Mouse (Mus musculus) CH12.LX (cell line): Measurements from ENCODE around the gene Rrp36. TPM values are rescaled to one million over a fixed set of nuclear protein-coding genes. Genes with fewer than 3 reads are reported as not detected.

Experiments
- DNase-seq: peaks from one replicate; pipeline ENCODE4 v3.0.0-alpha.2; 2013; ENCODE audit errors: extremely low read depth
- H3K27ac ChIP-seq: 2 replicates; pipeline ENCODE4 v1.5.1; 2012; ENCODE audit warnings: low read depth, mild to moderate bottlenecking, control low read depth, moderate library complexity; ENCODE audit not compliant: insufficient read depth
- H3K27me3 ChIP-seq: replicated peaks from 2 replicates; pipeline ENCODE3; 2012; ENCODE audit warnings: inconsistent platforms
- H3K36me3 ChIP-seq, 2 experiments: replicated peaks in 1 of 2; 2 replicates each; pipeline versions ENCODE3 to v1.6.1; 2012; ENCODE audit warnings: inconsistent platforms in 1 of 2, low read length in 1 of 2, mild to moderate bottlenecking in 1 of 2, mixed read lengths in 1 of 2, moderate library complexity in 1 of 2; ENCODE audit not compliant: control insufficient read depth in 1 of 2, insufficient read depth in 1 of 2
- H3K4me1 ChIP-seq, 2 experiments: 2 replicates each; pipeline ENCODE4 v1.6.1; 2012; ENCODE audit warnings: inconsistent platforms in 1 of 2, moderate library complexity in 1 of 2; ENCODE audit not compliant: insufficient read depth in 2 of 2, control insufficient read depth in 1 of 2
- H3K4me2 ChIP-seq: 2 replicates; pipeline ENCODE4 v1.6.1; 2012; ENCODE audit warnings: low read depth, mild to moderate bottlenecking, control low read depth; ENCODE audit not compliant: poor library complexity, insufficient read depth, severe bottlenecking
- H3K4me3 ChIP-seq, 3 experiments: fragments of 150-350 bp in 1 of 3; sonication (generic) in 1 of 3; replicated peaks in 1 of 3; 2 replicates each; pipeline versions ENCODE3 to v1.5.1; 2011 to 2012; ENCODE audit warnings: low read depth in 2 of 3, low read length in 2 of 3, mild to moderate bottlenecking in 2 of 3, moderate library complexity in 2 of 3, control low read depth in 1 of 3, improper control_type of control experiment in 1 of 3, inconsistent platforms in 1 of 3, mixed read lengths in 1 of 3; ENCODE audit not compliant: poor library complexity in 1 of 3
- H3K79me2 ChIP-seq: replicated peaks from 2 replicates; pipeline ENCODE4 v1.6.1; 2012; ENCODE audit warnings: mild to moderate bottlenecking, moderate library complexity; ENCODE audit not compliant: control insufficient read depth, poor library complexity, insufficient read depth, severe bottlenecking; ENCODE audit errors: extremely low read depth
- H3K9ac ChIP-seq: 2 replicates; pipeline ENCODE4 v1.6.1; 2012; ENCODE audit warnings: low read depth, mild to moderate bottlenecking, control low read depth, moderate library complexity; ENCODE audit not compliant: insufficient read depth
- H3K9me3 ChIP-seq: replicated peaks from 2 replicates; pipeline ENCODE3; 2012; ENCODE audit warnings: low read length, inconsistent platforms, mixed read lengths
- CHD1 ChIP-seq: IDR thresholded peaks from 2 replicates; pipeline ENCODE4 v1.6.1; 2012; ENCODE audit warnings: low read depth, low read length, improper control_type of control experiment, inconsistent platforms
- CHD2 ChIP-seq: IDR thresholded peaks from 2 replicates; pipeline ENCODE4 v1.6.1; 2011; ENCODE audit warnings: low read length, improper control_type of control experiment
- CTCF ChIP-seq, 2 experiments: IDR thresholded peaks in 1 of 2; conservative IDR thresholded peaks in 1 of 2; 2 replicates each; pipeline ENCODE4 v1.5.1; 2011 to 2012; ENCODE audit warnings: low read depth in 2 of 2, low read length in 2 of 2, improper control_type of control experiment in 1 of 2, inconsistent platforms in 1 of 2, mild to moderate bottlenecking in 1 of 2, moderate library complexity in 1 of 2
- E2F4 ChIP-seq: IDR thresholded peaks from 2 replicates; pipeline ENCODE4 v1.6.1; 2011; ENCODE audit warnings: low read depth, low read length, improper control_type of control experiment; ENCODE audit not compliant: insufficient replicate concordance
- EP300 ChIP-seq: IDR thresholded peaks from 2 replicates; pipeline ENCODE4 v1.6.1; 2011; ENCODE audit warnings: low read length, improper control_type of control experiment
- ETS1 ChIP-seq: conservative IDR thresholded peaks from 2 replicates; pipeline ENCODE4 v1.6.1; 2012; ENCODE audit warnings: low read depth, mild to moderate bottlenecking, inconsistent platforms, low read length, improper control_type of control experiment, moderate library complexity
- GABPA ChIP-seq: IDR thresholded peaks from 2 replicates; pipeline ENCODE4 v1.6.1; 2012; ENCODE audit warnings: low read depth, low read length, improper control_type of control experiment, inconsistent platforms; ENCODE audit not compliant: insufficient replicate concordance
- HCFC1 ChIP-seq: IDR thresholded peaks from 2 replicates; pipeline ENCODE4 v1.6.1; 2012; ENCODE audit warnings: low read depth, mild to moderate bottlenecking, inconsistent platforms, low read length, improper control_type of control experiment
- JUN ChIP-seq: IDR thresholded peaks from 2 replicates; pipeline ENCODE4 v1.6.1; 2011; ENCODE audit warnings: low read depth, mild to moderate bottlenecking, low read length, improper control_type of control experiment, moderate library complexity; ENCODE audit not compliant: insufficient read depth
- KAT2A ChIP-seq: IDR thresholded peaks from 2 replicates; pipeline ENCODE4 v1.6.1; 2012; ENCODE audit warnings: low read length, improper control_type of control experiment, inconsistent platforms; ENCODE audit not compliant: insufficient replicate concordance
- MAX ChIP-seq: IDR thresholded peaks from 2 replicates; pipeline ENCODE4 v1.6.1; 2011; ENCODE audit warnings: low read length, improper control_type of control experiment
- MAZ ChIP-seq: IDR thresholded peaks from 2 replicates; pipeline ENCODE4 v1.6.1; 2012; ENCODE audit warnings: low read depth, mild to moderate bottlenecking, inconsistent platforms, low read length, improper control_type of control experiment, moderate library complexity
- PAX5 ChIP-seq: IDR thresholded peaks from 2 replicates; pipeline ENCODE4 v1.6.1; 2012; ENCODE audit warnings: low read length, inconsistent platforms, mixed read lengths
- POLR2A ChIP-seq: IDR thresholded peaks from 2 replicates; pipeline ENCODE4 v1.6.1; 2011; ENCODE audit warnings: low read depth, mild to moderate bottlenecking, improper control_type of control experiment, low read length
- POLR2AphosphoS2 ChIP-seq: IDR thresholded peaks from 2 replicates; pipeline ENCODE4 v1.6.1; 2011; ENCODE audit warnings: low read depth, low read length, improper control_type of control experiment
- RAD21 ChIP-seq: IDR thresholded peaks from 2 replicates; pipeline ENCODE4 v1.6.1; 2011; ENCODE audit warnings: low read depth, mild to moderate bottlenecking, low read length, improper control_type of control experiment, moderate library complexity
- RCOR1 ChIP-seq: conservative IDR thresholded peaks from 2 replicates; pipeline ENCODE4 v1.6.1; 2012; ENCODE audit warnings: low read depth, mild to moderate bottlenecking, inconsistent platforms, low read length, improper control_type of control experiment
- SIN3A ChIP-seq: IDR thresholded peaks from 2 replicates; pipeline ENCODE4 v1.6.1; 2012; ENCODE audit warnings: low read length, improper control_type of control experiment, inconsistent platforms
- TCF12 ChIP-seq: IDR thresholded peaks from 2 replicates; pipeline ENCODE4 v1.6.1; 2014; ENCODE audit warnings: low read depth, mild to moderate bottlenecking, inconsistent platforms, low read length, improper control_type of control experiment
- UBTF ChIP-seq: IDR thresholded peaks from 2 replicates; pipeline ENCODE4 v1.6.1; 2012; ENCODE audit warnings: low read depth, mild to moderate bottlenecking, inconsistent platforms, low read length, improper control_type of control experiment, moderate library complexity
- USF2 ChIP-seq: conservative IDR thresholded peaks from 2 replicates; pipeline ENCODE4 v1.6.1; 2011; ENCODE audit warnings: low read depth, low read length, improper control_type of control experiment
- ZC3H11A ChIP-seq: IDR thresholded peaks from 2 replicates; pipeline ENCODE4 v1.6.1; 2012; ENCODE audit warnings: low read depth, mild to moderate bottlenecking, inconsistent platforms, low read length, improper control_type of control experiment
- ZKSCAN1 ChIP-seq: IDR thresholded peaks from 2 replicates; pipeline ENCODE4 v1.6.1; 2012; ENCODE audit warnings: low read depth, inconsistent platforms, low read length, improper control_type of control experiment, borderline replicate concordance
- ZMIZ1 ChIP-seq: IDR thresholded peaks from 2 replicates; pipeline ENCODE4 v1.6.1; 2012; ENCODE audit warnings: low read depth, mild to moderate bottlenecking, inconsistent platforms, low read length, improper control_type of control experiment
- dilution Hi-C: fragments of 300-500 bp; cut with MboI; formaldehyde crosslinking; loops from 2 replicates; pipeline ENCODE4 v1.14.3; 2020; ENCODE audit warnings: low sequenced_read_pairs; ENCODE audit not compliant: extremely low pct_unique_long_range_greater_than_20kb, extremely low pct_ligation_motif_present
- in situ Hi-C: fragments of 300-500 bp; cut with MboI; formaldehyde crosslinking; loops from 3 replicates; pipeline ENCODE4 v1.14.3; 2019; ENCODE audit warnings: low sequenced_read_pairs, low pct_ligation_motif_present, low pct_unique_long_range_greater_than_20kb, mixed read lengths
- polyA plus RNA-seq: library from polyadenylated mRNA; unstranded; fragments of >175 nt; gene quantifications from 2 replicates; pipeline ENCODE4 v1.2.1, GENCODE M21; 2012; ENCODE audit warnings: low read depth; ENCODE audit not compliant: insufficient read length
- total RNA-seq, 2 experiments: library from RNA; depleted of rRNA; stranded (reverse); fragments of 300-350 nt in 1 of 2; fragments of >200 nt in 1 of 2; gene quantifications; 2 replicates each; pipeline ENCODE4 v1.2.3; 2012 to 2014

Gene Rrp36
- total and polyA plus RNA-seq, 3 experiments, result 38.1 to 53.6 (median 46.1) TPM

- no peak for DNase-seq
- Histone ChIP-seq H3K79me2 (peaks cover 12% of the 10 kb centered on the region), H3K36me3 (peaks cover 8 to 48% of the 10 kb centered on the region in 2 experiments), H3K27me3 (no peaks in the 10 kb centered on the region), H3K9me3 (no peaks in the 10 kb centered on the region), H3K27ac (no peak overlapping the region), H3K9ac (no peak overlapping the region), H3K4me2 (no peak overlapping the region), H3K4me1 (peaks cover 11 to 31% of the 10 kb centered on the region in 2 experiments), H3K4me3 (no peak overlapping the region)
- in situ Hi-C loops, result no loop called here
- TF ChIP-seq SIN3A, result no peak
- peak; percentile 68 for TF ChIP-seq ZKSCAN1
- dilution Hi-C loops, result no loop called here
These were observed 28.4 kb upstream of the Rrp36 start for GRCm38 (mm10) chr17:46702506-46702905.

GRCm38 (mm10) chr17:46702100-46702499, 27.9 kb upstream of the Rrp36 start:
- Histone ChIP-seq H3K4me1 (peaks cover 11 to 31% of the 10 kb centered on the region in 2 experiments), H3K9ac (no peak overlapping the region), H3K27ac (no peak overlapping the region), H3K4me2 (no peak overlapping the region), H3K9me3 (no peaks in the 10 kb centered on the region), H3K36me3 (peaks cover 8 to 49% of the 10 kb centered on the region in 2 experiments), H3K27me3 (no peaks in the 10 kb centered on the region), H3K79me2 (peaks cover 12% of the 10 kb centered on the region), H3K4me3 (no peak overlapping the region)
- no peak for DNase-seq
- TF ChIP-seq HCFC1 (no peak), UBTF (no peak), POLR2A (no peak), JUN (no peak), ZKSCAN1 (no peak), RCOR1 (no peak), TCF12 (no peak), RAD21 (no peak), MAZ (no peak), POLR2AphosphoS2 (no peak), SIN3A (no peak), ETS1 (no peak)
- in situ Hi-C loops, result no loop called here
- dilution Hi-C loops, result no loop called here

GRCm38 (mm10) chr17:46701489-46701888, 27.3 kb upstream of the Rrp36 start:
- Histone ChIP-seq H3K79me2 (peaks cover 12% of the 10 kb centered on the region), H3K27ac (no peak overlapping the region), H3K4me3 (no peak overlapping the region), H3K9me3 (no peaks in the 10 kb centered on the region), H3K27me3 (no peaks in the 10 kb centered on the region), H3K36me3 (peaks cover 8 to 51% of the 10 kb centered on the region in 2 experiments), H3K9ac (no peak overlapping the region)
- DNase-seq, result no peak
- dilution Hi-C loops, result no loop called here
- no peak for TF ChIP-seq ZMIZ1
- TF ChIP-seq RAD21, result no peak
- no peak for TF ChIP-seq POLR2A
- TF ChIP-seq CHD1, result no peak
- no peak for TF ChIP-seq MAX
- no peak for TF ChIP-seq EP300
- no peak for TF ChIP-seq E2F4
- TF ChIP-seq PAX5, result no peak
- TF ChIP-seq CHD2, result no peak
- no peak for TF ChIP-seq USF2
- TF ChIP-seq KAT2A, result no peak
- no peak for TF ChIP-seq ZC3H11A
- TF ChIP-seq GABPA, result no peak
- TF ChIP-seq CTCF (conservative IDR thresholded peaks at IDR 0.05 in 1 of 2, IDR thresholded peaks at IDR 0.05 in 1 of 2; ENCODE audit: low read depth in 2 of 2, low read length in 2 of 2), result no peak
- TF ChIP-seq, all 38 proteins: peak for 0
- peaks cover 11 to 31% of the 10 kb centered on the region in 2 experiments for H3K4me1 ChIP-seq
- no peak overlapping the region for H3K4me2 ChIP-seq
- in situ Hi-C loops, result no loop called here
